Mouse (Mus musculus): ENCODE results near the gene Gdi1.
"Not testable (repeated sequence)": the region's sequence is repeated elsewhere in the genome, so short reads cannot be mapped to it uniquely, and the experiment has no call there.

GRCm38 (mm10) chrX:74357069-74357468 is 52.3 kb downstream of the Gdi1 start:
- TF ChIP-seq CTCF, POLR2A (IDR thresholded peaks at IDR 0.05; ENCODE audit: insufficient read depth, low read depth, low read length): not testable (repeated sequence)

All from olfactory bulb, adult 2 months (tissue).